Mouse (Mus musculus) kidney, adult 2 months (tissue): ENCODE results near the gene D630045J12Rik.

Experiments
- CTCF ChIP-seq: fragments of 200-500 bp; conservative IDR thresholded peaks from 2 replicates; pipeline ENCODE4 v1.5.1; 2011; ENCODE audit warnings: low read depth, mild to moderate bottlenecking, control low read depth, low read length, moderate library complexity, mixed read lengths; ENCODE audit not compliant: insufficient read depth, insufficient read length
- POLR2A ChIP-seq: fragments of 200-500 bp; IDR thresholded peaks from one replicate; pipeline ENCODE4 v1.6.1; 2011; ENCODE audit warnings: low read depth, low read length, control low read depth

GRCm38 (mm10) chr6:38203820-38204219 lies 50.0 kb downstream of the D630045J12Rik start:
- TF ChIP-seq CTCF (no peak), POLR2A (no peak)
